Mouse (Mus musculus): ENCODE data around the gene Olfr1102. TPM values are rescaled to one million over a fixed set of nuclear protein-coding genes. Genes with fewer than 3 reads are reported as not detected.

Olfr1102 gene
- polyA plus RNA-seq (2015; fragmentation: Nextera tagmentation; extraction: Ambion mirVana): not detected in 2 replicates

DNA sequence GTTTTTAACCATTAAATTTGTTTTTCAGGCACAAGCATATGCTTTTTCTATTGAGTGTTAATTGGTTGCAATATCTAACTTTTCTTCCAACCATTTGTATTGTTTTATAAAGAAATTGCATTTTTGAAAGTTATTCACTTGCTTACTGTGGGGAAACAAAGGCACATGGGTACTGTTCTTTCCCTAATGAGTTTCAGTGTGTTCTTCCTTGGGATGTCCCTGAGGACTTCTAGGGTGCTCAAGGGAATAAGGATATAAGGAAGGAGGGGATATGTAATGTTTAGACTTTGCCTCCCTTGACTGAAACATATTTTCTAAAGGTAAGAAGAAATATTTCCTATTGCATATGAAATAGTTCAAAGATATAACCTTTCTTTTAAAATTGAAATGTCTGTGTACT lies at the start of gene Olfr1102:
Olfr1102 (plus strand) TSS at position 301 of the 400 bp plus-strand sequence.
- H3K9me3 ChIP-seq: no peaks in the 10 kb centered on the region
- H3K27me3 ChIP-seq: no peaks in the 10 kb centered on the region
- H3K27ac ChIP-seq: no peak within 1 kb of the TSS
- H3K4me3 ChIP-seq: no peak within 1 kb of the TSS
- no peaks in the 10 kb centered on the region for H3K36me3 ChIP-seq
- no peak within 1 kb of the TSS for H3K4me2 ChIP-seq (replicated peaks)
- H3K9ac ChIP-seq: no peak within 1 kb of the TSS
- no peaks in the 10 kb centered on the region for H3K4me1 ChIP-seq
- ATAC-seq (ENCODE audit: low FRiP score, low read depth): no peak

- no peaks in the 10 kb centered on the region for H3K4me1 ChIP-seq
- H3K9me3 ChIP-seq: no peaks in the 10 kb centered on the region
- no peak within 1 kb of the TSS for H3K27ac ChIP-seq
- H3K27me3 ChIP-seq: no peaks in the 10 kb centered on the region
- no peak for ATAC-seq (ENCODE audit: low FRiP score, low read depth)
- no peak within 1 kb of the TSS for H3K4me2 ChIP-seq (replicated peaks)
- no peaks in the 10 kb centered on the region for H3K36me3 ChIP-seq
- H3K9ac ChIP-seq: no peak within 1 kb of the TSS
- 93% methylated on average over 1 of the region's 1 CpGs for WGBS
- H3K4me3 ChIP-seq: no peak within 1 kb of the TSS
Observed at GRCm38 (mm10) chr2:86960593-86960992, 37.6 kb upstream of the Olfr1102 start, which contains the start of gene Olfr1099. Gene Olfr1099 (minus strand): TSS chr2:86960693.

DNA sequence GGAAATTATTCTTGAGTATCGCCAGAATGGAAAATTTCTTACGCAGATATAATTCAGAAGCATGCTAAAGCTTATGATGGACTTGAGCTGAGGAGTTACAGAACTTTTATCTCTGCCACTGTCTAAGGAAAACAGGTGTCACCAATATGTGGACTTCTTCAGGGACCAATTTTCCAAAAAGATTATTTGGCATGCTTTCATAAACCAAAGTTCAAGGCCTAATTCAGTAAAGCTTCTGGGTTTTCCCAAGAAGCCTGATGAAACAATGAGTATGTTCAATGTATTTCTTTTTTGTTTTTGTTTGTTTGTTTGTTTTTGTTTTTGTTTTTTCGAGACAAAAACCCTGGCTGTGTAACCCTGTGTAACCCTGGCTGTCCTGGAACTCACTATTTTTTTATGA lies 18.3 kb upstream of the Olfr1102 start, which contains the start of gene Olfr1100:
Olfr1100 (minus strand) TSS at position 101 of the 400 bp plus-strand sequence.
- Histone ChIP-seq H3K4me1 (no peaks in the 10 kb centered on the region), H3K27ac (no peak within 1 kb of the TSS), H3K4me2 (replicated peaks) (no peak within 1 kb of the TSS), H3K4me3 (no peak within 1 kb of the TSS), H3K36me3 (no peaks in the 10 kb centered on the region), H3K9me3 (no peaks in the 10 kb centered on the region), H3K9ac (no peak within 1 kb of the TSS), H3K27me3 (no peaks in the 10 kb centered on the region)
- 74% methylated on average over 3 of the region's 3 CpGs for WGBS
- no peak for ATAC-seq (ENCODE audit: low FRiP score, low read depth)

DNA sequence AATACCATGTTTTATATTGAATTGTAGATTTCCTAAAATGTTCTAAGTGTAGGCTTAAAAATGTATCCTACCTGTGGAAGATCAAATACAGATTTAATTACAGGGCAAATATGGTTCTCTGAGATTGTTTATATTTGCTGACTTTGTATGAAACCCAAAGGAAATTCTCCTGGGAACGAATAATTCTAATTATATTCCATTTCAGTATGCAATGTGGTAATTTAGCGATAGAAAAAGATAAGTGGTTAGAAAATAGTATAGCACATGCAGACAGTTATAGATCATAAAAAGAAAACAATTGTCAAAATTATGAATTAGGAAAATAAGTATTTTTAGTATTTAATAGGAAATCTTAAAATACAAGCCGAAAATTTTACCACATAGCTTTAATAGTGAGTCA lies 7.1 kb upstream of the Olfr1102 start, which contains the start of gene Olfr1101:
Olfr1101 (minus strand) TSS at position 101 of the 400 bp plus-strand sequence.
- Histone ChIP-seq H3K27me3 (no peaks in the 10 kb centered on the region), H3K4me3 (no peak within 1 kb of the TSS), H3K9me3 (no peaks in the 10 kb centered on the region), H3K4me1 (no peaks in the 10 kb centered on the region), H3K27ac (no peak within 1 kb of the TSS), H3K36me3 (no peaks in the 10 kb centered on the region), H3K9ac (no peak within 1 kb of the TSS), H3K4me2 (replicated peaks) (no peak within 1 kb of the TSS)
- ATAC-seq (ENCODE audit: low FRiP score, low read depth): no peak
- 80% methylated on average over 3 of the region's 3 CpGs for WGBS

GRCm38 (mm10) chr2:87026980-87027379 lies 28.8 kb downstream of the Olfr1102 start, which contains the start of gene Olfr1104:
Gene Olfr1104 (minus strand): TSS chr2:87027080.
- Histone ChIP-seq H3K27ac (no peak within 1 kb of the TSS), H3K36me3 (no peaks in the 10 kb centered on the region), H3K9ac (no peak within 1 kb of the TSS), H3K9me3 (no peaks in the 10 kb centered on the region), H3K27me3 (no peaks in the 10 kb centered on the region), H3K4me3 (no peak within 1 kb of the TSS), H3K4me2 (replicated peaks) (no peak within 1 kb of the TSS), H3K4me1 (no peaks in the 10 kb centered on the region)
- no peak for ATAC-seq (ENCODE audit: low FRiP score, low read depth)
- WGBS: 73% methylated on average over 1 of the region's 1 CpGs

DNA sequence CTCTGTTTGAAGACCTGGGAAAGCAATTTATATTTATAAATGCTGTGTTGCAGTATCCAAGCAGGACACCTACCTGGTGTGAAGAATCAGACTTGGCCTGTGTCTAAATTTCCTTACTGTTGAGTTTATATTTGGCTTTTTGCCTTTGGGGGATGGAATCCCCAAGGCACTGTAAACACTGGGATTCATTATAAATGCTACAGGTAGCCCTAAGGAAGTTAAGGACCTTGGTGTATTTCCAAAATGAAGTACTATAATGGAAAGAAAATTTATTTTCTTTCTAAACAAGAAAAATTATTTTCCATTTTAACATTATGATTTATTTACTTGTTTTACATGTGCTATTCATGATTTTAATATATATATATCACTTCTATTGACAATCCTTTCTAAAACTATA lies 38.2 kb downstream of the Olfr1102 start, which contains the start of gene Olfr1105:
Olfr1105 (minus strand) TSS at position 101 of the 400 bp plus-strand sequence.
- Histone ChIP-seq H3K4me2 (replicated peaks) (no peak within 1 kb of the TSS), H3K27ac (no peak within 1 kb of the TSS), H3K36me3 (no peaks in the 10 kb centered on the region), H3K4me3 (no peak within 1 kb of the TSS), H3K9me3 (no peaks in the 10 kb centered on the region), H3K9ac (no peak within 1 kb of the TSS), H3K4me1 (no peaks in the 10 kb centered on the region), H3K27me3 (no peaks in the 10 kb centered on the region)
- ATAC-seq (ENCODE audit: low FRiP score, low read depth): no peak

- Histone ChIP-seq H3K4me2 (replicated peaks) (no peak within 1 kb of the TSS), H3K9ac (no peak within 1 kb of the TSS), H3K27ac (no peak within 1 kb of the TSS), H3K4me1 (no peaks in the 10 kb centered on the region), H3K4me3 (no peak within 1 kb of the TSS), H3K9me3 (no peaks in the 10 kb centered on the region), H3K27me3 (no peaks in the 10 kb centered on the region), H3K36me3 (no peaks in the 10 kb centered on the region)
- WGBS: 73% methylated on average over 1 of the region's 1 CpGs
- no peak for ATAC-seq (ENCODE audit: low FRiP score, low read depth)
Observed at GRCm38 (mm10) chr2:87052173-87052572, 54.0 kb downstream of the Olfr1102 start, which contains the start of gene Olfr1106. Gene Olfr1106 (minus strand): TSS chr2:87052273.

Other genes with a start within 250 kb of the Olfr1102 start
- not detected in 2 replicates for gene Olfr1090, start 239.4 kb upstream of the Olfr1102 start, polyA plus RNA-seq (2015; fragmentation: Nextera tagmentation; extraction: Ambion mirVana)
- gene Olfr1093, start 215.9 kb upstream of the Olfr1102 start, polyA plus RNA-seq (2015; fragmentation: Nextera tagmentation; extraction: Ambion mirVana): not detected in 2 replicates
- gene Olfr141, start 188.4 kb upstream of the Olfr1102 start, polyA plus RNA-seq (2015; fragmentation: Nextera tagmentation; extraction: Ambion mirVana): not detected in 2 replicates
- not detected in 2 replicates for gene Olfr1094, start 173.7 kb upstream of the Olfr1102 start, polyA plus RNA-seq (2015; fragmentation: Nextera tagmentation; extraction: Ambion mirVana)
- gene Olfr1095, start 146.7 kb upstream of the Olfr1102 start, polyA plus RNA-seq (2015; fragmentation: Nextera tagmentation; extraction: Ambion mirVana): not detected in 2 replicates
- not detected in 2 replicates for gene Gm13723, start 123.6 kb upstream of the Olfr1102 start, polyA plus RNA-seq (2015; fragmentation: Nextera tagmentation; extraction: Ambion mirVana)
- not detected in 2 replicates for gene Olfr1097, start 106.2 kb upstream of the Olfr1102 start, polyA plus RNA-seq (2015; fragmentation: Nextera tagmentation; extraction: Ambion mirVana)
- gene Olfr1098, start 73.9 kb upstream of the Olfr1102 start, polyA plus RNA-seq (2015; fragmentation: Nextera tagmentation; extraction: Ambion mirVana): not detected in 2 replicates
- gene Olfr1099, start 37.7 kb upstream of the Olfr1102 start, polyA plus RNA-seq (2015; fragmentation: Nextera tagmentation; extraction: Ambion mirVana): not detected in 2 replicates
- not detected in 2 replicates for gene Olfr1100, start 18.4 kb upstream of the Olfr1102 start, polyA plus RNA-seq (2015; fragmentation: Nextera tagmentation; extraction: Ambion mirVana)
- gene Olfr1101, start 7.2 kb upstream of the Olfr1102 start, polyA plus RNA-seq (2015; fragmentation: Nextera tagmentation; extraction: Ambion mirVana): not detected in 2 replicates
- gene Olfr1104, start 28.7 kb downstream of the Olfr1102 start, polyA plus RNA-seq (2015; fragmentation: Nextera tagmentation; extraction: Ambion mirVana): not detected in 2 replicates
- not detected in 2 replicates for gene Olfr1105, start 38.1 kb downstream of the Olfr1102 start, polyA plus RNA-seq (2015; fragmentation: Nextera tagmentation; extraction: Ambion mirVana)
- gene Olfr1106, start 53.9 kb downstream of the Olfr1102 start, polyA plus RNA-seq (2015; fragmentation: Nextera tagmentation; extraction: Ambion mirVana): not detected in 2 replicates
- not detected in 2 replicates for gene Olfr1107, start 77.4 kb downstream of the Olfr1102 start, polyA plus RNA-seq (2015; fragmentation: Nextera tagmentation; extraction: Ambion mirVana)
- not detected in 2 replicates for gene Olfr1109, start 97.6 kb downstream of the Olfr1102 start, polyA plus RNA-seq (2015; fragmentation: Nextera tagmentation; extraction: Ambion mirVana)
- not detected in 2 replicates for gene Olfr259, start 116.2 kb downstream of the Olfr1102 start, polyA plus RNA-seq (2015; fragmentation: Nextera tagmentation; extraction: Ambion mirVana)
- not detected in 2 replicates for gene Olfr1110, start 141.9 kb downstream of the Olfr1102 start, polyA plus RNA-seq (2015; fragmentation: Nextera tagmentation; extraction: Ambion mirVana)
- not detected in 2 replicates for gene Olfr1111, start 154.2 kb downstream of the Olfr1102 start, polyA plus RNA-seq (2015; fragmentation: Nextera tagmentation; extraction: Ambion mirVana)
- not detected in 2 replicates for gene Olfr1112, start 189.4 kb downstream of the Olfr1102 start, polyA plus RNA-seq (2015; fragmentation: Nextera tagmentation; extraction: Ambion mirVana)
- gene Olfr1113, start 210.6 kb downstream of the Olfr1102 start, polyA plus RNA-seq (2015; fragmentation: Nextera tagmentation; extraction: Ambion mirVana): not detected in 2 replicates
- not detected in 2 replicates for gene Olfr1115, start 249.6 kb downstream of the Olfr1102 start, polyA plus RNA-seq (2015; fragmentation: Nextera tagmentation; extraction: Ambion mirVana)